Mouse (Mus musculus) cerebellum, adult 18-20 months (tissue): Measurements from ENCODE around the gene Apobr.

ENCODE experiments used
- DNase-seq, 2 experiments: peaks; one replicate each; pipeline ENCODE4 v3.0.0; 2021

The Apobr gene

GRCm38 (mm10) chr7:126584506-126584977 is at the start of gene Apobr:
Apobr (plus strand) TSS chr7:126584942.
- DNase-seq = no peak

GRCm38 (mm10) chr7:126535766-126536165 is 49.0 kb upstream of the Apobr start:
- DNase-seq = peak; percentile 16 to 19

GRCm38 (mm10) chr7:126536466-126536865 is 48.3 kb upstream of the Apobr start:
- DNase-seq = no peak

DNA sequence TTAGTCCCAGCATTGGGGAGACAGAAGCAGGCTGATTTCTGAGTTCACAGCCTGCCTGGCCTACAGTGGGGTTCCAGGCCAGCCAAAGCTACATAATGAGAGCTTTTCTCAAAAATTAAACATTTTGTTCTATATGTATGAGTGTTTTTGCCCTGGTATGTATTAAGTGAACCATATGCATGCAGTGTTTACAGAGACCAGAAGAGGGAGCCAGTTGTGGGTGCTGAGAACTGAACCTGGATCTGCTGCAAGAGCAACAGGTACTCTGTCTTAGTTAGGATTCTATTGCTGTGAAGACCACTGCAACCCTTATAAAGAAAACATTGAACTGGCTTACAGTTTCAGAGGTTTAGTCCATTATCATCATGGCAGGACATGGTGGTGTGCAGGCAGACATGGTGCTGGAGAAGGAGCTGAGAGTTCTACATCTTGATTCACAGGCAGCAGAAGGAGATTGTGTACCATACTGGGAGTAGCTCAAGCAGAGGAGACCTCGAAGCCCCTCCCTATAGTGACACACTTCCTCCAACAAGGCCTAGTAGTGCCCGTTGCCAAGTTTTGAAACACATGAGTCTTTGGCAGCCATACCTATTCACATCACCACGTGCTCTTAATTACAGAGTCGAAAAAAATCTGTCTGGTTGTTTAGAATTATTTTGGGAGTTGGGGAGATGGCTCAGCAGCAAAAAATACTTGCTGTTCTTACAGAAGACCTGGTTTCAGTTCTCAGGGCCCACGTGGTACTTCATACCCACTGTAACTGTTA is 46.7 kb upstream of the Apobr start:
- DNase-seq = peak; percentile 10 to 13

DNA sequence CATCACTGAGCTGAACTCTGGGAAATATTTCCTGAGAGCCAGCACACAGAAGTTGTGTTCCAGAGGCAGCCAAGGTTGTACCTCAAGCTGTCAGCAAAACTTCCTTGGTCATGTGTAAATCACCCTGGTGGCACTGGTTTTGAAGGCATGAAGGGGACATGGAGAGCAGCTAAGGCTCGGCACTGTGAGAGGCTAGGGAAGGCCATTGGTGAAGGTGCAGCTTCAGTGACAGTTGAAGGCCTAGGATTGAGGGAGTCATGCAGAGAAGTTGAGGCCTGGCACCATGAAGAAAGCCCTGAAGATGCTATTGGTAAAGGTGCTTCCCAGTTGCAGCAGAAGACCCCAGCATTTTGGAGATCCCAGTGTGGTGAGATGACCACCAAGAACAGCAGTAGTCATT is 43.1 kb upstream of the Apobr start:
- DNase-seq = no peak

GRCm38 (mm10) chr7:126545631-126546030 is 39.1 kb upstream of the Apobr start:
- DNase-seq = no peak

DNA sequence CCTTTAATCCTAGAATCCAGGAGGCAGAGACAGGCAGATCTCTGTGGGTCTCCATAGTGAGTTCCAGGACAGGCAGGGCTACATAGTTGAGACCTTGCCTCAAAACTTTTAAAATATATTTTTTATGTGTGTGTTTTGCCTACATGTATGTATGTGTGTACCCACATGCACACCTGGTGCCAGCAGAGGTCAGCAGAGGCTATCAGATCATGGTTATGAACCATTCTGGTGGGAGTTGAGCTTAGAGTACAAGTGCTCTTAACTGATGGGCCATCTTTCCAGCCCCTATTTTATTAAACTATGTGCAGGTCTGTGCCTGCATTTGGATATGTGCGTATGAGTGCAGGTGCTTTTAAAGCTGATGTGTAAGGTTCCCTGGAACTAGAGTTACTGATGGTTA is 29.9 kb upstream of the Apobr start:
- DNase-seq = no peak

GRCm38 (mm10) chr7:126556635-126557034 is 28.1 kb upstream of the Apobr start:
- DNase-seq = no peak

- no peak for DNase-seq
Observed at GRCm38 (mm10) chr7:126565693-126566092, 19.0 kb upstream of the Apobr start.

DNA sequence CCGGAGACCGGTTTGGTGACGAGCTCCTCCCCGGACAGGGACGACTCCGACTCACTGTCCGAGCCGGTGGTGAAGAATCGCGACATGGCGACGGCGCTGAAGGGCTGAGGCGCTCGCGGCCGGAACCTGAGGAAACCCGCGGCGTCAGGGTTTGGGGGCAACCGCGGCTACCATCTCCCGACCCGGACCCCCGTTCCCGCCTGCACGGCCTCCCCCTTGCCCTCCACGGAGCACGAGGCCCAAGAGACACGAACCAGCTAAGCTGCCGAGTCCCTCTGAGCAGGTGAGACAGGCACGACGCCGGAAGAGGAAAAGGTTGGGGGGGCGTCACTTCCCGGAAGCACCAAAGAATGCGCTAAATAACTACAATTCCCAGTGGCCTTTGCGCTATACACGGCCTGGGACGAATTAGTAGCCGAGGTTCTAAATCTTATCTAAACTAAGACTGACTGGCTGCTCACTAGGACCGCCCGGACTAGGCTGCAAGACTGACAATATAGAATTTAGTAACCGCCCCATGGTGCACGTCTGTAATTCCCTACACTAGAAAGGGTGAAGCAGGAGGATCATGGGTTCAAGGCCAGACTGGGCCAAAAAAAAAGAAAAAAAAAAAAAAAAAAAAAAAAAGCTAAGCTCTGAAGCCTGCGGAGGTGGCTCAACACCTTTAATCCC is 18.5 kb upstream of the Apobr start, which contains the start of gene Eif3c:
TSS of gene Eif3c (minus strand) at position 318 of the 672 bp plus-strand sequence.
- peak; percentile 86 to 92 for DNase-seq

GRCm38 (mm10) chr7:126576946-126577345 is 7.8 kb upstream of the Apobr start:
- peak in 1 of 2 experiments; percentile 28 for DNase-seq

DNA sequence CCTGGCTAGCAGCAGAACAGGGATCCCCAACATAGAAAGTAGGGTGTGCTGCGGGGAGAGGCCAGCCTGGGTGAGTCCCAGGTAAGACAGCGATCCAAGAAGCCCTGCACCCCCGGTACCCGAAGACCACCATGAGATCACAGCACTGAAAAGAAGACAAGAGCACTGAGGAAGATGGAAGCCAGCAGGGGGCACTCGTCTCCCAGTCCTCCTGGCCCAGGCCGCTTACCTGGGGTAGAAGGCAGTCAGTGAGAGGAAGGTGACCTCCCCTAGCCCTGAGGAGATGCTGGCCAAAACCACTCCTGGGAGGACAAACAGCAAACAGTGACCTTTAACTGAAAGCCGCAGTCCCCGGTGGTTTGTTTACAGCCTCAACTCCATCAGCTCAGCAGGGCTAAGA is 5.6 kb upstream of the Apobr start:
- DNase-seq = peak; percentile 32 to 53

GRCm38 (mm10) chr7:126581661-126582060 is 3.1 kb upstream of the Apobr start:
- DNase-seq = no peak

- peak; percentile 49 to 50 for DNase-seq
Observed at GRCm38 (mm10) chr7:126582759-126583158, 2.0 kb upstream of the Apobr start.

DNA sequence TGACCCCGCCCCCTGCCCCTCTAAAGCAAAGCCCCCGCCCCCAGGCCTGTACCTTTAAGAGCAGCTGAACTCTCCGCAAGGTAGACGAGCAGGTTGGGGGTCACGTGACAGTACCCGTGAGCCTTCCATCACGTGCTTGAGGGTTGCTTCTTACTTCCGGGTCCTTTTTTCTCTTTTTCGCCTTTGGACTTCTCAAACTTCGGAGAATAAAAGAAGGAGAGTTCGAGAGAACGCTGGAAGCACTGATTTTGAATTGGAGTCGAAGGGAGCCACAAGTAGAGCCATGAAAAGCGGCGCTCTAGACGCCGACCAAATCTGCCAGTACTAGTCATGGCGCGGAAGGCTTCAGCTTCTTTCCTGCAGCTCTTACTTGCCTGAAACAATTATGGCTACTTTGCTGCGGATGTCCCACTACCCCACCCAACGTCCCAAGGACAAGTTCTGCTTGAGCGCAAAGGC is 1.5 kb upstream of the Apobr start:
- DNase-seq = peak; percentile 85 to 92

GRCm38 (mm10) chr7:126583761-126584160 is 981 bp upstream of the Apobr start:
- no peak for DNase-seq

GRCm38 (mm10) chr7:126585717-126586116 is 975 bp downstream of the Apobr start, which contains the start of gene Cln3:
Cln3 (minus strand) TSS chr7:126585817.
- DNase-seq = no peak

DNA sequence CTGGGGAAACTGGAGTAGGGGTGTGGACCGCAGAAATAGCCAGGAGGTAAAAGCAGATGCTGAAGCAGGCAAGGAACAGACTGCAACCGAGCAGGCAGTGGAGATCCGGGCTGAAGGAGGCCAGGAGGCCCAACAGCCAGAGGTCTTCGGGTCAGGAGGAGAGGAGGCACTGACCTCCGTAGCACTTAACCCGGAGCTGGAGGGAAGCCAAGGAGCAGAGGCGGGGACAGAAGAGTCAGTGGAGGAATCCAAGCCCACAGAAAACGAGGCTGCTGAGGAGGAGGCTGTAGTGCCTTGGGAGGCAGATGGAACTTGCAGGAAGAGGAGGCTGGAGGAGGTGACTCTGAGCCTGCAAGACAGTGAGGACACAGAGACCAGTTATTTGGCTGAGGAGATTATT is 2.1 kb downstream of the Apobr start:
- no peak for DNase-seq

GRCm38 (mm10) chr7:126587779-126588178 is 3.0 kb downstream of the Apobr start:
- DNase-seq = no peak

- DNase-seq = no peak
Observed at GRCm38 (mm10) chr7:126594862-126595561, 10.3 kb downstream of the Apobr start, which contains the start of gene Il27. Il27 (minus strand) TSS chr7:126594941.

GRCm38 (mm10) chr7:126595890-126596289 is 11.1 kb downstream of the Apobr start:
- no peak for DNase-seq

DNA sequence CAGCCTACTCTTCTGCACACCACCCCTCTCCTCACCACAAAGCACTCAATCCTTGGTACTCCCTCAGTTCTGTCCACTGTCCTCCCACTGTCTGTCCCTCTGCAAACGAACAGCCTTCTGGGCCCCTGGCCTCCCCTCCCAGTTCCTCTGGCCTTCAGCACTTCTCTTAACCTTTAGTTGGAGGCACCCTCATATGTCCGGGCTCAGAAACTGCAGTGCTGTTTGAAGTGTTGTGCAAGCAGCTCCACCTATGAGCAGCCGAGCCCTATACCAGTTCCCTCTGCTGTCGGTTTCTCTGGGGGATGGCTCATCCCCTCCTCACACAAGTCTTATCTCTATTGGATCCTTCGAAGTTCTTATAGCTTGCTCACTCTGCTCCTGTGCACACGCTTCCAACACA is 11.7 kb downstream of the Apobr start:
- DNase-seq = no peak

GRCm38 (mm10) chr7:126598919-126599318 is 14.2 kb downstream of the Apobr start:
- DNase-seq = no peak
